Mouse (Mus musculus): ENCODE results near the gene Naa35. TPM values are rescaled to one million over a fixed set of nuclear protein-coding genes. Genes with fewer than 3 reads are reported as not detected.

Naa35 gene
- total RNA-seq, 1 experiment: 79.1 TPM

- TF ChIP-seq ZNF384 (IDR thresholded peaks at IDR 0.05; ENCODE audit: low read depth, low read length) (no peak), CHD2 (IDR thresholded peaks at IDR 0.05; ENCODE audit: low read depth, low read length) (no peak), MAFK (IDR thresholded peaks at IDR 0.05; ENCODE audit: insufficient read depth, low read depth, low read length) (no peak), HCFC1 (IDR thresholded peaks at IDR 0.05; ENCODE audit: borderline replicate concordance, insufficient read depth, low read length) (no peak), ZC3H11A (IDR thresholded peaks at IDR 0.05; ENCODE audit: borderline replicate concordance, low read depth, low read length) (no peak)
- no peak overlapping the region for H3K9ac ChIP-seq (ENCODE audit: insufficient read depth, low read depth, low read length, poor library complexity, severe bottlenecking)
- DNase-seq (ENCODE audit: low read depth, low spot score): no peak
- no peak overlapping the region for H3K27ac ChIP-seq (ENCODE audit: insufficient read depth, low read depth, low read length, poor library complexity, severe bottlenecking)
- no peak overlapping the region for H3K4me3 ChIP-seq (ENCODE audit: insufficient read depth in 1 of 2, low read depth in 1 of 2, low read length in 2 of 2, poor library complexity in 1 of 2, severe bottlenecking in 1 of 2)
- in situ Hi-C loops (cut with MboI; ENCODE audit: low sequenced_read_pairs in 2 of 2, unreplicated experiment in 2 of 2): no loop called here
- H3K36me3 ChIP-seq (ENCODE audit: control insufficient read depth, insufficient read depth, low read length, poor library complexity, severe bottlenecking): no peaks in the 10 kb centered on the region
- no peaks in the 10 kb centered on the region for H3K9me3 ChIP-seq (ENCODE audit: control insufficient read depth, insufficient read depth, low read depth, low read length)
- peaks cover 1 to 2% of the 10 kb centered on the region in 2 experiments; a peak in 1 of 4 replicates for H3K4me1 ChIP-seq (ENCODE audit: control insufficient read depth in 2 of 2, insufficient read depth in 2 of 2, low read length in 2 of 2, poor library complexity in 1 of 2)
Observed at GRCm38 (mm10) chr13:59564923-59565322, 20.1 kb upstream of the Naa35 start.

- H3K36me3 ChIP-seq (ENCODE audit: control insufficient read depth, insufficient read depth, low read length, poor library complexity, severe bottlenecking): no peaks in the 10 kb centered on the region
- in situ Hi-C loops (cut with MboI; ENCODE audit: low sequenced_read_pairs in 2 of 2, unreplicated experiment in 2 of 2): no loop called here
- no peak for DNase-seq (ENCODE audit: low read depth, low spot score)
- H3K9ac ChIP-seq (ENCODE audit: insufficient read depth, low read depth, low read length, poor library complexity, severe bottlenecking): no peak overlapping the region
- peaks cover 1 to 2% of the 10 kb centered on the region in 2 experiments; a peak in 1 of 4 replicates for H3K4me1 ChIP-seq (ENCODE audit: control insufficient read depth in 2 of 2, insufficient read depth in 2 of 2, low read length in 2 of 2, poor library complexity in 1 of 2)
- H3K27ac ChIP-seq (ENCODE audit: insufficient read depth, low read depth, low read length, poor library complexity, severe bottlenecking): no peak overlapping the region
- no peaks in the 10 kb centered on the region for H3K9me3 ChIP-seq (ENCODE audit: control insufficient read depth, insufficient read depth, low read depth, low read length)
- no peak overlapping the region for H3K4me3 ChIP-seq (ENCODE audit: insufficient read depth in 1 of 2, low read depth in 1 of 2, low read length in 2 of 2, poor library complexity in 1 of 2, severe bottlenecking in 1 of 2)
- TF ChIP-seq MAFK (IDR thresholded peaks at IDR 0.05; ENCODE audit: insufficient read depth, low read depth, low read length) (no peak), HCFC1 (IDR thresholded peaks at IDR 0.05; ENCODE audit: borderline replicate concordance, insufficient read depth, low read length) (no peak), ZC3H11A (IDR thresholded peaks at IDR 0.05; ENCODE audit: borderline replicate concordance, low read depth, low read length) (no peak), CHD2 (IDR thresholded peaks at IDR 0.05; ENCODE audit: low read depth, low read length) (no peak), ZNF384 (IDR thresholded peaks at IDR 0.05; ENCODE audit: low read depth, low read length) (no peak)
Observed at GRCm38 (mm10) chr13:59565945-59566520, 19.0 kb upstream of the Naa35 start.

- TF ChIP-seq ZNF384 (IDR thresholded peaks at IDR 0.05; ENCODE audit: low read depth, low read length): no peak
- TF ChIP-seq HCFC1 (IDR thresholded peaks at IDR 0.05; ENCODE audit: borderline replicate concordance, insufficient read depth, low read length): no peak
- no peak for TF ChIP-seq CHD2 (IDR thresholded peaks at IDR 0.05; ENCODE audit: low read depth, low read length)
- no peak for TF ChIP-seq MAFK (IDR thresholded peaks at IDR 0.05; ENCODE audit: insufficient read depth, low read depth, low read length)
- TF ChIP-seq ZC3H11A (IDR thresholded peaks at IDR 0.05; ENCODE audit: borderline replicate concordance, low read depth, low read length): no peak
- Histone ChIP-seq H3K9ac (ENCODE audit: insufficient read depth, low read depth, low read length, poor library complexity, severe bottlenecking) (no peak overlapping the region), H3K9me3 (ENCODE audit: control insufficient read depth, insufficient read depth, low read depth, low read length) (no peaks in the 10 kb centered on the region), H3K4me1 (ENCODE audit: control insufficient read depth in 2 of 2, insufficient read depth in 2 of 2, low read length in 2 of 2, poor library complexity in 1 of 2) (no peaks in the 10 kb centered on the region), H3K27ac (ENCODE audit: insufficient read depth, low read depth, low read length, poor library complexity, severe bottlenecking) (no peak overlapping the region), H3K4me3 (ENCODE audit: insufficient read depth in 1 of 2, low read depth in 1 of 2, low read length in 2 of 2, poor library complexity in 1 of 2, severe bottlenecking in 1 of 2) (no peak overlapping the region), H3K36me3 (ENCODE audit: control insufficient read depth, insufficient read depth, low read length, poor library complexity, severe bottlenecking) (no peaks in the 10 kb centered on the region)
- DNase-seq (ENCODE audit: low read depth, low spot score): no peak
- in situ Hi-C loops (cut with MboI; ENCODE audit: low sequenced_read_pairs in 2 of 2, unreplicated experiment in 2 of 2): no loop called here
Observed at GRCm38 (mm10) chr13:59571107-59571506, 14.0 kb upstream of the Naa35 start.

GRCm38 (mm10) chr13:59572549-59572948 is 12.5 kb upstream of the Naa35 start:
- DNase-seq (ENCODE audit: low read depth, low spot score): no peak
- in situ Hi-C loops (cut with MboI; ENCODE audit: low sequenced_read_pairs in 2 of 2, unreplicated experiment in 2 of 2): no loop called here
- Histone ChIP-seq H3K9me3 (ENCODE audit: control insufficient read depth, insufficient read depth, low read depth, low read length) (no peaks in the 10 kb centered on the region), H3K27ac (ENCODE audit: insufficient read depth, low read depth, low read length, poor library complexity, severe bottlenecking) (no peak overlapping the region), H3K4me1 (ENCODE audit: control insufficient read depth in 2 of 2, insufficient read depth in 2 of 2, low read length in 2 of 2, poor library complexity in 1 of 2) (no peaks in the 10 kb centered on the region), H3K36me3 (ENCODE audit: control insufficient read depth, insufficient read depth, low read length, poor library complexity, severe bottlenecking) (no peaks in the 10 kb centered on the region), H3K9ac (ENCODE audit: insufficient read depth, low read depth, low read length, poor library complexity, severe bottlenecking) (no peak overlapping the region), H3K4me3 (ENCODE audit: insufficient read depth in 1 of 2, low read depth in 1 of 2, low read length in 2 of 2, poor library complexity in 1 of 2, severe bottlenecking in 1 of 2) (no peak overlapping the region)
- TF ChIP-seq CHD2 (IDR thresholded peaks at IDR 0.05; ENCODE audit: low read depth, low read length) (no peak), MAFK (IDR thresholded peaks at IDR 0.05; ENCODE audit: insufficient read depth, low read depth, low read length) (no peak), HCFC1 (IDR thresholded peaks at IDR 0.05; ENCODE audit: borderline replicate concordance, insufficient read depth, low read length) (no peak)

- Histone ChIP-seq H3K4me1 (ENCODE audit: control insufficient read depth in 2 of 2, insufficient read depth in 2 of 2, low read length in 2 of 2, poor library complexity in 1 of 2) (peaks cover 0 to 2% of the 10 kb centered on the region in 2 experiments; a peak in 1 of 4 replicates), H3K4me3 (ENCODE audit: insufficient read depth in 1 of 2, low read depth in 1 of 2, low read length in 2 of 2, poor library complexity in 1 of 2, severe bottlenecking in 1 of 2) (no peak overlapping the region), H3K9ac (ENCODE audit: insufficient read depth, low read depth, low read length, poor library complexity, severe bottlenecking) (no peak overlapping the region), H3K27ac (ENCODE audit: insufficient read depth, low read depth, low read length, poor library complexity, severe bottlenecking) (no peak overlapping the region), H3K9me3 (ENCODE audit: control insufficient read depth, insufficient read depth, low read depth, low read length) (no peaks in the 10 kb centered on the region), H3K36me3 (ENCODE audit: control insufficient read depth, insufficient read depth, low read length, poor library complexity, severe bottlenecking) (no peaks in the 10 kb centered on the region)
- no peak for DNase-seq (ENCODE audit: low read depth, low spot score)
- TF ChIP-seq ZNF384 (IDR thresholded peaks at IDR 0.05; ENCODE audit: low read depth, low read length): peak; percentile 84
- no peak for TF ChIP-seq MAFK (IDR thresholded peaks at IDR 0.05; ENCODE audit: insufficient read depth, low read depth, low read length)
- no peak for TF ChIP-seq HCFC1 (IDR thresholded peaks at IDR 0.05; ENCODE audit: borderline replicate concordance, insufficient read depth, low read length)
- TF ChIP-seq CHD2 (IDR thresholded peaks at IDR 0.05; ENCODE audit: low read depth, low read length): no peak
- TF ChIP-seq ZC3H11A (IDR thresholded peaks at IDR 0.05; ENCODE audit: borderline replicate concordance, low read depth, low read length): peak; percentile 48; the same call in 1 of the 2 replicates
- in situ Hi-C loops (cut with MboI; ENCODE audit: low sequenced_read_pairs in 2 of 2, unreplicated experiment in 2 of 2): no loop called here
Observed at GRCm38 (mm10) chr13:59580954-59581353, 4.1 kb upstream of the Naa35 start.

Measured in ES-E14 (cell line).